Mouse (Mus musculus) cerebellum, adult 2 months (tissue): ENCODE data around the gene Trappc2l.

Experiments
- CTCF ChIP-seq: fragments of 200-500 bp; IDR thresholded peaks from 2 replicates; pipeline ENCODE4 v1.5.1; 2011; ENCODE audit warnings: low read depth, mild to moderate bottlenecking, control low read depth, low read length, moderate library complexity, borderline replicate concordance; ENCODE audit not compliant: insufficient read depth
- POLR2A ChIP-seq: fragments of 200-500 bp; IDR thresholded peaks from 2 replicates; pipeline ENCODE4 v1.6.1; 2011; ENCODE audit warnings: low read length, control low read depth, borderline replicate concordance; ENCODE audit not compliant: insufficient read depth

DNA sequence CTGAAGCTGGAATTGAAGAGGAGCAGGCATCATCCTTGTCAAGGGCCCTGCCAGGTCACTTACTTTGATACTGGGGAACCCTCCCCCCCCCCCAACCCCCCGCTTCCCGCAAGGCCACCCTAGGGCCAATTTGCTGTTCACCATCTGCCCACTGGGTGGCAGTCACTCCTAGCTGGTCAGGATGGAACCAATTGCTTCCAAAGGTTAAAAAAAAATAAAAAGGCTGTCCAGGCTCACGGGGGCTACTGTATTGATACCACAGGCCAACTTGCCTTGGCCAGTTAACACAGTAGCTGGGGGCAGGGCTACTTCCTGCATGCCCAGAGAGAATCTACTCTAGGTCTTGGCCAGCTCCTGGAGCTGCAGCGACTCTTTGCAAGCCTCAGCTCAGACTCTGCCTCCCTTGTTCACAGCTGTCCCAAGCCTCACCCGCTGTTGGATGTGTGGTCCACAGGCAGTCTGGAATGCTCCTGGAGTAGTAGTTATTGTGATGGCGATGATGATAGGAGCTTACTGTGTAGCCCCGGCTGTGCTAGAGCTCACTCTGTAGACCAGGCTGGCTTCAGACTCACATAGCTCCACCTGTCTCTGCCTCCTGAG is 6.6 kb downstream of the Trappc2l start:
- TF ChIP-seq CTCF = peak; percentile 78
- TF ChIP-seq POLR2A = no peak
